Mouse (Mus musculus): ENCODE results near the gene Scgb2b12.
"Not testable (repeated sequence)": the region's sequence is repeated elsewhere in the genome, so short reads cannot be mapped to it uniquely, and the experiment has no call there.

Gene Scgb2b12

DNA sequence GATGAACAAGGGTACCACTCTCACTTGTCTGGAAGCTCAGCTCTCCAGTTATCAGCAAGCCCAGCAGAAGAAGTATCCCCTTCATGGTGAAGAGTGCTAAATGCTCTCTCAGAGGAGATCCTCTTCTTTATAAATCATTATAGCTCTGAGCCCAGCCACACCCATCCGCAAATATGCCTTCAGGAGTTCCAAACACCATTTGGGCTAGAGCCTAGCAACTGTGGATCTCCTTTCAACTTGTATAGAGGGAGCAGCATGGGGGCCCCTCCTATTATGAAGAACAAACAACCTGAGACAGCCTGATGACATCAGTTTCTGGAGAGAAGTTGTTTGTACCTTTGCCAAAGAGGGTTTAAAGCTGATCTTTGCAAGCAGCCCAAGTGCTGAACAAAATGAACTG is at the start of gene Scgb2b12:
Gene Scgb2b12 (minus strand): TSS at position 101 of the 400 bp plus-strand sequence.
- DNase-seq (ENCODE audit: low read depth in 1 of 2, low spot score in 2 of 2): not testable (repeated sequence)

DNA sequence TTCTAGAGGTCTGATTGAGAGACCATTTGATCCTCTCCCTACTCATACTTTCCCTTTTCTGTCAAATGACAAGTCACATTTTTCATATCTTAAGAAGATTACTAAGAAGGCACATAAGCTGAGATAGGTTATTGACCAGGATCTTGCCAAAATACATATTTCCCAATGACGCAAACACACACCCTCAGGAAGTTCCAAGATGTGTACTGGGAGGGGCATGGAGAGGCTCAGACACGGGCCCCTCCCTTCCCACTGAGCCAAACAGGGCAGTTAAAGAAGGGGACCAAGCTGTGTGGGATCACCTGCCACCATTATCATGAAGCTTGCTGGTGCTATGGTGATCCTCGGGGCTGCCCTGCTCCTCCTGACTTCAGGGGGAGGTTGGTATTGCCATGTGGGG is 6.8 kb upstream of the Scgb2b12 start, which contains the start of gene Scgb1b12:
Gene Scgb1b12 (plus strand): TSS at position 301 of the 400 bp plus-strand sequence.
- not testable (repeated sequence) for DNase-seq (ENCODE audit: low read depth in 1 of 2, low spot score in 2 of 2)

Measured in monocyte, adult 2 months (primary cell).